Mouse (Mus musculus) lung, embryonic 15.5 days (tissue): ENCODE results near the gene Tmem95. TPM values are rescaled to one million over a fixed set of nuclear protein-coding genes. Genes with fewer than 3 reads are reported as not detected.
"Not testable (repeated sequence)": the region's sequence is repeated elsewhere in the genome, so short reads cannot be mapped to it uniquely, and the experiment has no call there.

ENCODE experiments used
- ATAC-seq: fragments of 200-750 bp; cut with Nextera tagmentation; 2 replicates; pipeline ENCODE4 v1.8.0; 2017; ENCODE audit warnings: moderate number of reproducible peaks, borderline replicate concordance; ENCODE audit not compliant: low FRiP score, low TSS enrichment; ENCODE audit errors: extremely low read depth
- H3K27ac ChIP-seq: fragments of 300-500 bp; sonication (generic); 2 replicates; pipeline ENCODE4 v1.5.1; 2015; ENCODE audit warnings: moderate library complexity, mild to moderate bottlenecking, inconsistent platforms
- H3K27me3 ChIP-seq: fragments of 300-500 bp; sonication (generic); 2 replicates; pipeline ENCODE4 v1.6.1; 2015; ENCODE audit warnings: inconsistent platforms
- H3K36me3 ChIP-seq: fragments of 300-500 bp; sonication (generic); 2 replicates; pipeline ENCODE4 v1.6.1; 2015; ENCODE audit warnings: inconsistent platforms
- H3K4me1 ChIP-seq: fragments of 300-500 bp; sonication (generic); 2 replicates; pipeline ENCODE4 v1.6.1; 2015; ENCODE audit warnings: inconsistent platforms
- H3K4me2 ChIP-seq: fragments of 300-500 bp; sonication (generic); 2 replicates; pipeline ENCODE4 v1.6.1; 2015; ENCODE audit warnings: inconsistent platforms, mild to moderate bottlenecking, moderate library complexity
- H3K4me3 ChIP-seq: fragments of 300-500 bp; sonication (generic); 2 replicates; pipeline ENCODE4 v1.5.1; 2015; ENCODE audit warnings: mild to moderate bottlenecking, inconsistent platforms
- H3K9ac ChIP-seq: fragments of 300-500 bp; sonication (generic); 2 replicates; pipeline ENCODE4 v1.6.1; 2015; ENCODE audit warnings: inconsistent platforms
- H3K9me3 ChIP-seq: fragments of 300-500 bp; sonication (generic); 2 replicates; pipeline ENCODE4 v1.6.1; 2016; ENCODE audit warnings: inconsistent platforms
- WGBS: fragments of 180-500 bp; shearing (Covaris S2); methylation state at CpG from one replicate; pipeline ENCODE4 v1.1.7; 2015; 5-methylcytosine and 5-hydroxymethylcytosine counted together
- polyA plus RNA-seq: library from polyadenylated mRNA; unstranded; fragments of >200 nt; fragmentation: Nextera tagmentation; extraction: Ambion mirVana; gene quantifications from 2 replicates; pipeline ENCODE4 v1.2.1, GENCODE M21; 2015

Gene Tmem95
- polyA plus RNA-seq, 1 experiment from 2014 or later, result not detected

DNA sequence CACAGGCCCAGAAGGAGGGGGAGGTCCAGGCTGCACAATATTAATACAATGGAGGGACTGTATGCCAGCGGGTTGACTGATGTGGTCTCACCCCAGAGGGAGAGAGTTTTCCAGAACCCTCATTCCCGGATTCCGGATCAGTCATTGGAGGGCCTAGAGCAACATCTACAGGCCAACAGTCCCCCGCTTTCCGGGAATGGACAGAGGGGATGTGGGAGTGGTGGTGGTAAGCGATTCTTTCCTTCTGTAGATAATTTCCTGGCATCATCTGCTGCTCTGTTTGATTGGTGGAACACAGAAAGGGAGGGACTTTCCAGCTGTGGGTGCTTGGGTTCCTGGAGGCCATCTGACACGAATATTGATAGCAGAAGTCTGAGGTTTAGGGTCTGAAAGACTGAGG is 1.6 kb downstream of the Tmem95 start:
- H3K4me3 ChIP-seq, result no peak overlapping the region
- peak; percentile 15; the same call in 1 of the 2 replicates for ATAC-seq

DNA sequence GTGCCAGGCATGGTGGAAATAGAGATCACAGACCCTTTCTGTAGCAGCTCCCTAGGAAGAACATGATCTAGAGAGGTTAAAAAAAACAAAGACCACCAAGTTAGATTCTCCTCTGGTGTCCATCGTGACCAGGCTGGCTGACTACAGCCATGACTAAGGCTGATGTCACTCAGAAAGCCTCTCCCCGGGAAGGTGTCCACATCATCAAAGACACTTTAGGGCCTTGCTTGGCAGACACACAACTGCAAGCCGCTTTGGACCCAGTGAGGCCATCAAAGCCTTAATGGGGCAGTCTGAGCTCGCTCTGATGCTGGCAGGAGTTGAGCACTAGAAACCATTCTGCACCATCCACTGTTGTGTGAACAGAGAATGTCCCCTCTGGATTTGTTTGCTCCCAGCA is 5.4 kb downstream of the Tmem95 start:
- H3K4me1 ChIP-seq, result peaks cover 23% of the 10 kb centered on the region
- no peaks in the 10 kb centered on the region for H3K9me3 ChIP-seq
- ATAC-seq, result no peak
- no peak overlapping the region for H3K4me3 ChIP-seq
- 70% methylated on average over 4 of the region's 4 CpGs for WGBS
- no peaks in the 10 kb centered on the region for H3K27me3 ChIP-seq
- no peaks in the 10 kb centered on the region for H3K36me3 ChIP-seq
- H3K9ac ChIP-seq, result no peak overlapping the region
- no peak overlapping the region for H3K27ac ChIP-seq
- no peak overlapping the region for H3K4me2 ChIP-seq

More for the DNA sequence above, 1.6 kb downstream of the Tmem95 start:
- 16% methylated on average over 7 of the region's 7 CpGs for whole genome bisulfite sequencing
- no peaks in the 10 kb centered on the region for H3K36me3 ChIP-seq
- no peaks in the 10 kb centered on the region for H3K27me3 ChIP-seq
- H3K4me1 ChIP-seq, result peaks cover 51% of the 10 kb centered on the region
- H3K4me2 ChIP-seq, result peak overlapping the region; percentile 3; the same call in 1 of the 2 replicates
- no peak overlapping the region for H3K9ac ChIP-seq
- H3K9me3 ChIP-seq, result no peaks in the 10 kb centered on the region
- H3K27ac ChIP-seq, result peak overlapping the region; percentile 60

DNA sequence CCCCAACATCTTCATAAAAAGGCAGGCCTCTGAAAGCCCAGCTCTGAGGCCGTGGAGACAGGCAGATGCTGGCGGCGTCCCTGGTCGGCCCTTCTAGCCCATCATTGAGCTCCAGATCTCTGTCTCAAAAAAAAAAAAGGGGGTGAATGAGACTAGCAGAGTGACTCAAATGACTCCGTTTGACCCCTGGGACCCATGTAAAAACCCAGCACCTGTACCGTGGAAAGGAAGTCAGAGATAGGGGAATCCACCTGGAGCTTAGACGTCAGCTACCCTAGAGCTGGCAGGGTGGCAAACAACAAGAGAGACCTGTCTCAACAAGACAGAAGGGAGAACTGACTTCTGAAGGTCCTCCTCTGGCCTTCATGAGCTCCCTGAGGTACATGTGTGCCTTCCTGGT is 6.0 kb downstream of the Tmem95 start:
- ATAC-seq, result no peak
- H3K4me1 ChIP-seq, result peaks cover 16% of the 10 kb centered on the region
- no peak overlapping the region for H3K9ac ChIP-seq
- no peaks in the 10 kb centered on the region for H3K36me3 ChIP-seq
- WGBS, result 83% methylated on average over 7 of the region's 7 CpGs
- no peaks in the 10 kb centered on the region for H3K9me3 ChIP-seq
- H3K27ac ChIP-seq, result no peak overlapping the region
- no peak overlapping the region for H3K4me2 ChIP-seq
- H3K4me3 ChIP-seq, result no peak overlapping the region
- H3K27me3 ChIP-seq, result no peaks in the 10 kb centered on the region

DNA sequence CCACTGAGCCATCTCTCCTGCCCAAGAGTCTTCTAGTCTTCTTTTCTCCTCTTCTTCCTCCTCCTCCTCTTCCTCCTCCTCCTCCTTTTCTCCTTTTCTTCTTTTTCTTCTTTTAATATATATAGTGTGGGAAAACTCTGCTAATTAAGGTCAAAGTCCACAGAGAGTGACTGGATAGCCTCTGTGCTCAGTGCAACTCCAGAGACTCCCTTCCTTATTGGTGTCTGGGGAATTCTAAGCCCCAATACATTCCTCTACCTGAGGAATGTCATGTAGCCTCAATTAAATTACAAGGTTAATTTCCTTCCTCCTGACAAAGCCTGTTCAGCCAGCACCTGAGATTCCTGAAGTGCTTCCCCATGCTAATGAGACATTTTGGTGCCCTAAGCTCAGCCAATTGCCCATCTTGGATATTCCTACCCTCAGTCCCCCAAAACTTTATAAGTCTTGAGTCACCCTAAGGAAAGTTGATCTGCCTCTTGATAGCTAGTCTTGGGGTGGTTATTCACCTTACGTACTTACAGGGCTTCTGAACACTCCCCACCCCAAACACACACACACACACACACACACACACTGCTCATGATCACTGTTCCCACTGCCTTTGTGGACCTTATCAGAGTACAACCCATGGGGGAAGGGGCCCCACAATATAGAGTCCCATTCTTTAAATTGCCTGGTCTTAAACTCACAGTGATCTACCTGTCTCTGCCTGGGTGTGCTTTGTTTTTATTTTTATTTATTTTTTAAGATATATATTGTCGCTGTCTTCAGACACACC is 7.3 kb downstream of the Tmem95 start:
- Histone ChIP-seq H3K4me3 (no peak overlapping the region), H3K27ac (no peak overlapping the region), H3K36me3 (no peaks in the 10 kb centered on the region), H3K9me3 (no peaks in the 10 kb centered on the region), H3K27me3 (no peaks in the 10 kb centered on the region), H3K4me2 (no peak overlapping the region), H3K9ac (no peak overlapping the region), H3K4me1 (peaks cover 3% of the 10 kb centered on the region)
- no peak for ATAC-seq
- WGBS, result 95% methylated on average over 2 of the region's 2 CpGs

DNA sequence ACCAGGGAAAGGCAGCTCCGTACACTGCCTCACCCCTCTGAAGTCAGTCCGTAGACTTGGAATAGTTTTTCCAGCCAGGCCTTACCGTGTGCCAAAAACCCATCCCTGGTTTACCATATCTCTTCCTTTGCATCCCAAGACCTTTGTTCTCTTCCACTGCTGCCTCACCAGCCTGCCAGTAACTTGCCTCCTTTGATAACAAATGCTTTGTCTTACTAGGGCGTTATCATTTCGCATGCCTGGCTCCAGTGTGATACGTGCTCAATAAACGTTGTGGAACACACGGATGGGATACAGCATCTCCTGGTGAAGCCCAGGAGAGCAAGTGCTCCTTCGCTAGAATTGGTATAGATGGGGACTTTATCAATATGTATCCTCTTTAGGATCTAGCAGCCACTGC is 10.5 kb downstream of the Tmem95 start:
- no peak overlapping the region for H3K27ac ChIP-seq
- WGBS, result 55% methylated on average over 9 of the region's 9 CpGs
- no peak overlapping the region for H3K4me3 ChIP-seq
- H3K27me3 ChIP-seq, result no peaks in the 10 kb centered on the region
- no peaks in the 10 kb centered on the region for H3K36me3 ChIP-seq
- no peaks in the 10 kb centered on the region for H3K4me1 ChIP-seq
- no peak overlapping the region for H3K9ac ChIP-seq
- no peak for ATAC-seq
- no peak overlapping the region for H3K4me2 ChIP-seq
- H3K9me3 ChIP-seq, result no peaks in the 10 kb centered on the region

DNA sequence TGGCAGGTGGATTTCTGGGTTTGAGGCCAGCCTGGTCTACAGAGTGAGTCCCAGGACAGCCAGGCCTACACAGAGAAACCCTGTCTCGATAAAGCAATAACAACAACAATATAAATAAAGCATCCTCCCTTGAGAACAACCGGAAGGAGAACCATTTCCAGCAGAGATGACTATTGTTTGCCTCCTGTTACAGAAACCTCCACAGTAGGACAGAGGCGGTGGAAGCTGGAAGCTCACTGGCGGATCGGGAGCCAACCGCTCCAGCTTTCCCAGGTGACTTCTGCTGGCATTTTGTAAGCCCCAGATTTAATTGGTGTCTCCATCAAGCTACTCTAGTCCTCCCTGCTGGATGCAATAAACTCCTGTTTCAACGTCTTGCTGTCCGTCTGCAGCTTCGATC is 12.3 kb downstream of the Tmem95 start:
- ATAC-seq, result no peak
- Histone ChIP-seq H3K9me3 (no peaks in the 10 kb centered on the region), H3K4me3 (no peak overlapping the region), H3K36me3 (no peaks in the 10 kb centered on the region), H3K4me2 (no peak overlapping the region), H3K9ac (no peak overlapping the region), H3K27ac (no peak overlapping the region), H3K27me3 (no peaks in the 10 kb centered on the region), H3K4me1 (no peaks in the 10 kb centered on the region)
- WGBS, result 75% methylated on average over 9 of the region's 9 CpGs

DNA sequence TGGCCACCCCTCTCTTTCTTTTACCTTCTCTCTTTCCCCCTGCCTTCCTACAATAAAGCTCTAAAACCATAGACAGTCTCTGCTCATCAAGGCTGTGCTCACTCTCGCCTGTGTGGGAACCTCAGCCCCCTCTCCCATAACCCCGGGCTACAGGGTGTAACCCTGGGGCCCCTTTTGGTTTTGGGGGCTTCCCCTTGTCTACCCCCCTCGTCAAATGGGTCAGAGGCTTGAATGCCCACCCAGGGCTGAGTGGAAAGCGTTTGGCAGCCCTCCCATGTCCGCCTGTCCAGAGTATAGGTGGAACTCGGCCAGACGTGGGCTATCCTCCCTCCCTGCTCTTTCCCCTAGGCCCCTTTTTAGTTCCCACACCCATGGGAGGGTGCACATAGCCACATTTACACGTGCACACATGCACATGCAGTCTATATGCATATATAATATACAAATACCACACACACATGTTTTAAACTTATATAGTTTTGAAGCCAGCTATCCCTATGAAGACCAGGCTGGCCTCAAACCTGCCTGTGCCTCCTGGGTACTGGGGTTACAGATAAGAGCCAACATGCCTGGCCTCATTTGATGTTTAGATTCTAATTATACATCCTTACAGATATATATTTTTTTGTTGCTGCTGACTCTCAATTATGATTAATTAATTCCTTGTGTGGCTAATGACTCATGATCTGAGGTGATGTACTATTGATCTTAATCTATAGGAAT is 13.5 kb downstream of the Tmem95 start:
- no peaks in the 10 kb centered on the region for H3K4me1 ChIP-seq
- no peak overlapping the region for H3K27ac ChIP-seq
- no peaks in the 10 kb centered on the region for H3K36me3 ChIP-seq
- no peaks in the 10 kb centered on the region for H3K9me3 ChIP-seq
- ATAC-seq, result no peak
- H3K4me3 ChIP-seq, result no peak overlapping the region
- H3K27me3 ChIP-seq, result peaks cover 3% of the 10 kb centered on the region; the same call in 1 of the 2 replicates
- 37% methylated on average over 8 of the region's 8 CpGs for WGBS
- no peak overlapping the region for H3K4me2 ChIP-seq
- H3K9ac ChIP-seq, result no peak overlapping the region

DNA sequence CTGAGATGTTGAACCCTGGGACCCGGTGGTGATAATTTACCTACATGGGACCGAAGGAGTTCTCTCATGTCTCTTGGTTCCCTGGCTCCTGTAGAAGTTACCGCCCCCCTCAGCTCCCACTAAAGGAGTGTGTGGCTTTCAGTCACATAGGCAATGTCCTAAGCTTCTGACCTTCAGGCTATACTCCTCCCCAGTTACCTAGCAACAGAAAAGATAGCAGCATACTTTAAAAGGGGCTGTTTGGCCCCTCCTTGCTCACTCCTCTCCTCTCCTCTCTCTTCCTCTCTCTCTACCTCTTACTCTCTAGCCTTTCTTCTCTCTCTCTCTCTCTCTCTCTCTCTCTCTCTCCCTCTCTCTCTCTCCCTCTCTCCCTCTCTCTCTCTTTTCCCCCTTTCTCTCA is 14.1 kb downstream of the Tmem95 start:
- not testable (repeated sequence) for H3K4me2 ChIP-seq, H3K4me1 ChIP-seq, H3K9me3 ChIP-seq, H3K27me3 ChIP-seq, H3K4me3 ChIP-seq, H3K27ac ChIP-seq, H3K9ac ChIP-seq, H3K36me3 ChIP-seq, ATAC-seq
- WGBS, result 46% methylated on average over 3 of the region's 3 CpGs

DNA sequence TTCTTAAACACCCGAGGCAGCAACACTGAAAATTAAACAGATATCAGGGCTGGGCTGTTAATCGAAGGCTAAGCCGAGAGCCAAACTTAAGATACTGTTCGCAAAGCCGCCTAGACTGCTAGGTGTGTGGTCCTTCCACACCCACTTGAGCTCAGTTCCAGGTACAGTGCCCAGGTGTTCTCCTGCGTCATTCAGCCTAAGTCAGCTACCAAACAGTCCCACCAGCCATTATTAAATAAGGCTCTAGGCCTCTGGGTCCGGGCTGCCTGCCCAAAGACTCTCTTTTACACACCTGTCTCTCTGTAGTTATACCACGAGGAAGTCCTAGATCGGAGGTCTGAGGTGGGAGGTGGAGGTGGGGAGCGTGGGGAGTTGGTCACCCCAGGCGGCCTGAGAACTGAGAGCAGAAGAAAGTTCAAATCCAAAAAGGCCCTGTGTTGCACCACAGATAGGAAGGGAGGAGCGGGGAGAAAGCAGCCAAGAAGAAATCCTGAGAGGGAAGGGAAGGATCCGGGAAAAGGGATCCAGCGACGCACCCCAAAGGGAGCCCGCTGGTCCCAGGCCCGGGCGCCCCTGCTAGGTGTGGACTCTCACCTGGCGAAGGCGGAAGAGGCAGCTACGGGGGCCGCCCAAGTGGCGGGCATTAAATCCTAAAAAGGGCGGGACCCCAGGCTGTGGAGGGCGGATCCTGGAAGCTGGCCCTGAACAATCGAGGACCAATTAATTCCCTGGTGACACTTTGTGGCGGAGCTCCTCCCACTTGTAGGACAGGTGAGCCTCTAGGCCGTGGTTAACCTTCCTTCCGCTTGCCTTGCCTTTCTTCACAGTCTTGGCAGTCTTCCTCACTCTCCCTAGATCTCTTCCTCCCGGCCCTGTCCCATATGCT is 19.5 kb downstream of the Tmem95 start, which contains the start of gene Tnk1:
Gene Tnk1 (minus strand): TSS at position 618 of the 886 bp plus-strand sequence.
- H3K27me3 ChIP-seq, result peaks cover 17% of the 10 kb centered on the region; the same call in 1 of the 2 replicates
- ATAC-seq, result peak; percentile 82
- H3K27ac ChIP-seq, result peak within 1 kb of the TSS; percentile 79
- H3K4me3 ChIP-seq, result peak within 1 kb of the TSS; percentile 32
- H3K36me3 ChIP-seq, result no peaks in the 10 kb centered on the region
- H3K4me1 ChIP-seq, result no peaks in the 10 kb centered on the region
- peak within 1 kb of the TSS; percentile 49 for H3K4me2 ChIP-seq
- 16% methylated on average over 30 of the region's 30 CpGs for WGBS
- H3K9me3 ChIP-seq, result no peaks in the 10 kb centered on the region
- H3K9ac ChIP-seq, result peak within 1 kb of the TSS; percentile 25

DNA sequence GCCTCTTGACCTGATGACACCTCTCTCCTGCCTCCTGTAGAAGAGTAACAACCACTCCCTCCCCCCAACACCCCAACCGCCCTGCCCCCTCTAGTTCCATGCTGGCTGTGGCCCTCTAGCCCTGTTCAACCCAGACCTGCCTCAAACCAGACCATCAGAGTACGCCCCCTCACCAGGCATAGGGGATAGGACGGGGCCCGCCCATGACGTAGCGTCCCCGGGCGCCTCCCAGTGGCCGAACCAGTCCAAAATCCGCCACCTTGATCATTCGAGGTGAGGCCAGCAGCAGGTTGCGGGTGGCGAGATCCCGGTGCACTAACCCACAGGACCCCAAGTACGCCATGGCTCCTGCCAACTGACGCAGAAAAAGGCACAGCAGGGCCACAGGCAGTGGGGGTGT is 22.5 kb downstream of the Tmem95 start:
- no peak overlapping the region; the same call in 1 of the 2 replicates for H3K4me2 ChIP-seq
- H3K9me3 ChIP-seq, result no peaks in the 10 kb centered on the region
- H3K27ac ChIP-seq, result no peak overlapping the region
- WGBS, result 26% methylated on average over 16 of the region's 16 CpGs
- H3K36me3 ChIP-seq, result peaks cover 22% of the 10 kb centered on the region
- H3K4me3 ChIP-seq, result no peak overlapping the region
- no peak for ATAC-seq
- H3K9ac ChIP-seq, result no peak overlapping the region
- H3K27me3 ChIP-seq, result peaks cover 17% of the 10 kb centered on the region; the same call in 1 of the 2 replicates
- 0 out of 2 replicates have a peak, but pooled peaks cover 7% of the 10 kb centered on the region for H3K4me1 ChIP-seq

DNA sequence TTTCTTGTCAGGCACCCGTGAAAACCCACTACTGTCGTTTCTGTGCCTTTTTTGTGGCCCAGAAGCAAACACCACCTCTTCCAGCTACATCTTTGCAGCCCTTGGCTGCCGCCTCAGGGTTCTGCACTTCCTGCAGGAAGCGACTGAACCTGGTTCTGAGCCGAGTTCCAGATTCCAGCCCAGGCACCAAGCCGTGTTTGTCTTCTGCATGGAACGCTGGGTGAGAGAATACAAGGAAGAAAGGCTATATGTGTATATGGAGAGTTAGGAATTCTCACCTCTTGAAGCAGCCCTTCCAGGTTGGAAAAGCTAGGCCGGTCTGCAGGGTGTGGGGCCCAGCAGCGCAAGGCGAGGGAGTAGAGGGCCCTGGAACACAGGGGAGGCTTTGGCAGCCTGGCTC is 23.1 kb downstream of the Tmem95 start:
- H3K27me3 ChIP-seq, result peaks cover 14% of the 10 kb centered on the region; the same call in 1 of the 2 replicates
- no peak overlapping the region for H3K4me3 ChIP-seq
- no peak overlapping the region for H3K4me2 ChIP-seq
- no peak overlapping the region for H3K9ac ChIP-seq
- 73% methylated on average over 10 of the region's 10 CpGs for WGBS
- H3K27ac ChIP-seq, result no peak overlapping the region
- no peaks in the 10 kb centered on the region for H3K9me3 ChIP-seq
- H3K4me1 ChIP-seq, result 0 out of 2 replicates have a peak, but pooled peaks cover 7% of the 10 kb centered on the region
- H3K36me3 ChIP-seq, result peaks cover 28% of the 10 kb centered on the region
- ATAC-seq, result no peak
